Mouse (Mus musculus): ENCODE measurements around the gene Npas2. TPM values are rescaled to one million over a fixed set of nuclear protein-coding genes. Genes with fewer than 3 reads are reported as not detected.

The Npas2 gene
- total RNA-seq, 1 experiment from 2014 or later, result not detected

DNA sequence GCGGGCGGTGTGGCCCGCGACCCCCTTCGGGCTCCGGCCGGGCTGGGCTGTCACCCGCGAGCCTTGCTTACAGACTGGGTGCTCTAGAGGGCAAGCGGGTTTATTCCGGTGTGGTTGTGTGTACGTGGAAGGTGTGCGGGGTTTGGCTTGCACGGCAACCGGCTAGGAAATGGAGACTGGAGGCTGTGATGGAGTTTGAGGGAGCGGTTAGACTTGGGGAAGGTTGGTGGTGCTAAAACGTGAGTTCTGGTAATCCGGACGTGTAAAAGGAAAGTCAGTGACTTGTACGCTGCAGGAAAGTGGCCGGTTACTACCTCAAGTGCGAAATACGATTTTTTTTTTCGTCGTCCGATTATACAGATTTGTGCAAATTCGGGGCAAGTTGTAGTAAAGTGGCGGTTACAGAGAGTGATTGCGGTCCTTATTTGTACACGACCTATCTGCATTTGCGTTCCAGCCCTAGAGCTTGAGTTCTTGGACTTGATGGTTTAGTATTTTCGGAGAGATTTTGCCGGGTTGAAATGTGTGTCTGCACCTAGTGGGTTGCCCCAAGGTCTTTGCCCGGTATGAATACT is 174.8 kb downstream of the Npas2 start:
- no peak for ATAC-seq (replicated peaks; ENCODE audit: low read depth, poor library complexity, severe bottlenecking)

DNA sequence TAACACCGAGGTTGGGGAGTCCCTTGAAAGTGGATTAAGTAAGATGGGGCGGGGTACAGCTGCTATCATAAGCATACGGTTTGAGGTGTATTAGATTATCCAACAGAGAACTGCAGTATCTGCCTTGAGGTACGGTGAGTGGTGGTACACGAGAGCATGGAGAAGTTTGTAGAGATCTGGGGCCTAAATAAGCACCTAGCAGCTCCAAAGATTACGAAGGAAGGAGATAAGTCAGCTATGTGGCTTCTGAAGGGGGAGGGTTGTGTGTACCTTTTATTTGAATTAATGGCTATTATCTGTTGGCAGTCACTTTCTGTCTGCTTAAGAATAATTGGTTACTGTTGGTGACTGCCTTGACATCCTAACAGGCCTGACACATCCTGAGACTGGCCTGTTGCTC is 176.9 kb downstream of the Npas2 start:
- no peak for ATAC-seq (replicated peaks; ENCODE audit: low read depth, poor library complexity, severe bottlenecking)

DNA sequence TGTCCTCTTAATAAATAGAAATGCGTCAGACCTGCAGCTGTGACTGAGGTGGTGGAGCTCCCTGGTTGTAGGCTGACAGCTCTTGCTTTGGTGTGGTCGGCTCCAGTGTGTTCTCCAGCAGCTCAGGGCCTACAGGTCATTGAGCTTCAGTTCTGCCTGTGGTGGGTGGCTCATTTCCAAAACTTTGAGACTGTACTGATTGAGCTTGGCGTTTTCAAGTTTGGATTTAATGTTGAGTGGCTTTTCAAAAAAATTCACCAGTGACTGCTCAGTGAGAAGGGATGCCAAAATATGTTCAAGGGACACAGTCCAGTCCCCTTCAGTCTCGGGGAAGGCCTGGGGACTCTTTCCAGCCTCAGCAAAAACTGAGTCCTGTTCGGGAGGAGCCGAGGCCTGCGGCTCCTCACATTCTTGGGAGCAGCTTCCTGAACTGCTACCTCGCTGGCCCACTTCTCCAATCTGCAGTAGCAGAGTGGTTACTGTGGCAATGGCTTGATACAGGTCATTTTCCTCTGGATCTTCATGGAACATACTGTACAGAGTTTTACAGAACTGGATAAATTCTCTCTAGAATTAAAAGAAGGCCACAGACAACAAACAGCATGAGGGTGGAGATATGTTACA is 178.8 kb downstream of the Npas2 start:
- ATAC-seq (replicated peaks; ENCODE audit: low read depth, poor library complexity, severe bottlenecking), result no peak

DNA sequence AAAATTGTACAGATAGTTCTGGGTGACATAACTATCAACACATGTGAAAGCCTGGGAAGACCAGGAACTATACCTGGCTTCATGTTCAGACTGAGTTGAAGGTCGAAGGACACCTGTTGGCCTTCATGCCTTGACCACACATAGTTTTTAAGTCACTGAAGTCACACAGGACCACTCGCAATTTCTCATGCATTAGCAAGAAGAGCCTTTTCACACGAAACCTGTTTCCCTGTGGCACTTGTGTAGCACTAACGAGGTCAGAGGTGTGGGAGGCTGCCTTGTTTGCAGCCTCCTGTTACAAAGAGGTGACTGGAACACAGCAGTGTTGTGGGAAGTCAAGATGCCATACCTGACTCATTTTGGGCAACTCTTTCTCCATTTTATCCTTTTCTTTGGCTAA is 179.8 kb downstream of the Npas2 start:
- no peak for ATAC-seq (replicated peaks; ENCODE audit: low read depth, poor library complexity, severe bottlenecking)

DNA sequence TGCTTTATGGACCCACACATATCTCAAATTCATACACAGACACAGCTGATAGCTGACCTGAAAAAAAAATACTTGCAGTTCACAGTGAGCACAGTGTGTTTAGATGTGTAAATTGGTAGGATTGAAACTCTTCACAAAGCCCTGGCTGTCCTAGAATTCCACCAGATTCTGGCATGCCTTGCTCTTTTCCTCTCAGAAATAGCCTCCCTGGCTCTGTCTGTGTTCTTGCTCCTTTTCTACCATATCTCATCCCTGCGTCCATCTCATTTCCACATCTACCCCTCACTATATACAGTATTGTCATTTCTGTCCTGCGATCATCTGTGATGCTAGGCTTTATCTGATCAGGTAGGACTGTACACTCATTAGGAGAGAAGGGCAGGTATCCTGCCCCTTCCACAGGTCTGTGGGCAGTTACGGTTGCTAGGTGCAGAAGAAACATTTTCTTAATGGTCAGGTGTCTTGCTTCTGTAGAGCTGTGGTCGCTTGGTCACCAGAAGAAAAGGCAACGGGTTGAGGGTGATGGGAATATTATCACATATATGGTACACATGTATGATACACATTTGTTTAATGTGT is 180.8 kb downstream of the Npas2 start:
- no peak for ATAC-seq (replicated peaks; ENCODE audit: low read depth, poor library complexity, severe bottlenecking)

DNA sequence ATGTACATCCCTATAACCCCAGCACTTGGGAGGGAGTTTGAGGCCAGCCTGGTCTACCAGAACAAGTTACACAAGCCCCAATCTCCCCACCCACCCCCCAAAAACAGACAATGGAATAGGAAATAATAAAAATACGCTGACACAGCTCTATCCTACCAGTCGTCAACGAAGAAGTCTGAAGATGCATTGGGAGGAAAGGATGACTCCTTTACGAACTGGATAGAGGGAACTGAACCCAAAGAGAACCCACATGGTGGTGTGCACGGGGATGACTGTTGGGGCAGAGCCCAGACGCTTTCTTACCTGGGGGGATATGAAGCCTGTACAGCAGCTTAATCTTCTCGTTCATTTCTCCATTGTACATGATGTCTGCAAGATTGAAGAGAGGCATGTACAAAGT is 182.6 kb downstream of the Npas2 start:
- ATAC-seq (replicated peaks; ENCODE audit: low read depth, poor library complexity, severe bottlenecking), result no peak

DNA sequence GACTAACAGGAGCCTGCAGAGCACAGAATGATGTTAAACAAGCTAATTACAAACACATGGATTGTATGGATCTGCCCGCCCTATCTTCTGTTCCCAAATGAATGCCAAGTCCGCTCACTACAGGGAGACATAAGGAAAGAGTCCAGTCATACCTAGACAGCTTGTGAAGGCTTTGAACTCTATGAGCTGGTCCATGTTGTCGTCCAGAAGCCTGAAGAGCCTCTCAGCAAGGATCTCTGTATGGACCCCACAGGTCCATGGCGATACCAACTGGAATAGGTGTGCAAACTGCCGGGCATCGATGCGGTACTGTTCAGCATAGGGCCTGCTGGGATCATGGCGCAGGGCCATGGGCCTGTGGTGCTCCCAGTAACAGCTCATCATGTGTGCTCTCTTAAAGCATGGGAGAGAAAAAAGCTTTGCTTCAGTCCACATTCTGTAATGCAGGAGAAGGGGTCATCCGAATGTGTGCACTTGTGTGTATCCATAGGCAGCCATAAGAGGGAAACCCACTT is 183.3 kb downstream of the Npas2 start:
- ATAC-seq (replicated peaks; ENCODE audit: low read depth, poor library complexity, severe bottlenecking), result no peak

DNA sequence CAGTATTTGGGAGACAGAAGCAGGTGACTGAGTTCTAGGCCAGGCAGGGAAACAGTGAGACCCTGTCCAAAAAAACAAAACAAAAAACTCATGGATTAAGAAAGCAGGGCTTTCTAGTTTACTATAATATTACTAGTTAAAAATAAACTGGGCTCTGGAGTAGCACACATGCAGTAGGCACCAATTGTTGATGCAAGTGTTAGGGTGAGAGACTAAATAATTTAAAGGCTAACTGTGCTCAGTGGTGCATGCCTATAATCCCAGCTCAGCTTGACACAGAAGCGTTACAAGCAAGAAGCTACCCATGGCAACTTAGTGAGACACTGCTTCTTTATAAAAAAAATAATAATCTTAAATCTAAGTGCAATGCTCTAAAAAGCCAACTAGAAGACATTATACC is 185.0 kb downstream of the Npas2 start:
- ATAC-seq (replicated peaks; ENCODE audit: low read depth, poor library complexity, severe bottlenecking), result no peak

DNA sequence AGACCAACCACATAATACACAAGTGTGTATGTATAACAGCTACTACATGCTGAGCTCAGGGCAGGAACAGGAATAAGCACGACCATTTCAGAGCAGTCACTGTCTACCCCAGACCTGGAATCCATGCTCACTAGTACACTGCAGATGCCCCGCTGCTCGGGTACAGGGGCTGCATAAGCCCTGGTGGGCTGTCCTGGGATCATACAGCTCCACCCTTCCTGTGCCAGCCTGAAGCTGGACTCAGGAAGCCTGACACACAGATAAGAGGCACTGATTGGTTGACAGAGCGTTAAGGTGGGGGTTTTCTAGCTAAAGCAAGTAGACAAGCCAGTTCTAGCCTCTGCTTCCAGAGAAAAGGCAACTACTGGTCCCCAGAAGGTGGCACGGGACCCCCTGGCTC is 185.5 kb downstream of the Npas2 start:
- ATAC-seq (replicated peaks; ENCODE audit: low read depth, poor library complexity, severe bottlenecking), result peak; percentile 55

DNA sequence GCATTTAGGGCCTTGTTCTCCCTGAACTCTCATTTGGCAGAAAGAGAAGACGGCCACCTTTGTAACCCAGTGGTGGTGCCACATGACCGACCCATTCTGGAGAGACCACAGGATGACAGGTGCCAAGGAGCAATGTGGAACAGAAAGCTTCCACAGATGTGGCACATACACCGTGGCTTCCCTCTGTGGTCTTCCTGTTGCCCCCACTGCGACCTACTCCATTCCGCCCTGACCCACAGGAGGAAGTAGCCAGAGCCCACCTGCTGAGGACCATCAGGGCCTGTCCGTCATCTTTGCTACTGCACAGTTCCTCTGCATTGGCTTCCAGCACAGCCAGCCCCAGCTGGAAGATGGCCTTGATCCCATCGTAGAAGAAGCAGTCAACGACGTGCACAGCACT is 187.5 kb downstream of the Npas2 start:
- ATAC-seq (replicated peaks; ENCODE audit: low read depth, poor library complexity, severe bottlenecking), result peak; percentile 49

DNA sequence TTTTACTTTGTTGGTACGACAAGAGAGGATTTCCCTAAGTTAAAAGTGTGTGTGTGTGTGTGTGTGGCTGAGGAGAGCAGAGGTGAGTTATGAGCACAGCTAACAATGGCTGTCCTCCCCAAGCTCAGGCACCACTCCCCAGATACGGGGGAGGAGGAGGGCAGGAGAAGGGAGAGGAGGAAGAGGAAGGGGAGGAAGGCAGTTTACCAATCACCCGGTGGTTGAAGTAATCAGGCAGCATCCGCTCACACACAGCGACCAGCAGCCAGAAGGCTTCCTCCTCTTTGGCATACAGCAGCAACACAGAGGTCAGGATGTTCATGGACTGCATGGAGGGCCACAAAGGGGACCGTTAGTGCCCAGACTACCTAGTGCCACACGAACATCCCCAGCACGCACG is 191.4 kb downstream of the Npas2 start:
- ATAC-seq (replicated peaks; ENCODE audit: low read depth, poor library complexity, severe bottlenecking), result 0 out of 2 replicates have a peak, but pooled peaks have one; percentile 33

DNA sequence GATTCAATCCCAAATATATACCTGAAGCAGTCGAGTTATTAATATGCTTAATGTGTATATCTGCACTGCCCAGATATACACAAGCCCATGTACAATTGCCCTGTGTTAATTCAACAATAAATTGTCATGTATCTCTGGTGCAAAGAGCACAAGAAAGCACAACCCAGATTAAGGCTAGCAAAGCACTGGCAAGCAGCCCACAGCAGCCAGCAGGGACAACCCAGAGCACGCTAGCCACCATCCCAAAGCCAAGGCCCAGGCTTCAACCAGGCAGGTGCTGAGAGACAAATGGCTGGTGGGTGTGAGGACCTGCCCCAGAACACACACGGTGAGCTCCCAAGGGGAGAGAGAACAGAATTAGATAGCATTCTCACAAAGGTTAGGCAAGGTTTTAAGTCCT is 192.9 kb downstream of the Npas2 start:
- no peak for ATAC-seq (replicated peaks; ENCODE audit: low read depth, poor library complexity, severe bottlenecking)

DNA sequence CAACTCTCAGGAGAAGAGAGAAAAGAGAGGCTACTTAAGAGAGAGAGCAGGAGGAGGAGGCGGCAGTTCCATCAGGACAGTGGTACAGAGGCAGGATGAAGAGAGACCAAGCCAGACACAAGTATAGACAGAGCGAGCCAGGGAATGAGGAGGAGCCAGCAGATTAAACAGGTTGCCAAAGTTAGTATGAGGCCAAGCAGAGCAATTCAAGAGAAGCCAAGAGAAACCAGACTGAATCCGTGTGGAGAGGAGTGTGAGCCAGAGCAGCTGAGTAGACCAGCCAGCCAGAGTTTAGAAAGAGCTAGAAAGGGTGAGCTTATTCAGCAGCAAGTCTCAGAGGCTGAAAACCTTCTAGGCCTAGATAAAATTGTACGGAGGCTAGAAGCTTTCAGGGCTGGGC is 194.0 kb downstream of the Npas2 start:
- no peak for ATAC-seq (replicated peaks; ENCODE audit: low read depth, poor library complexity, severe bottlenecking)

DNA sequence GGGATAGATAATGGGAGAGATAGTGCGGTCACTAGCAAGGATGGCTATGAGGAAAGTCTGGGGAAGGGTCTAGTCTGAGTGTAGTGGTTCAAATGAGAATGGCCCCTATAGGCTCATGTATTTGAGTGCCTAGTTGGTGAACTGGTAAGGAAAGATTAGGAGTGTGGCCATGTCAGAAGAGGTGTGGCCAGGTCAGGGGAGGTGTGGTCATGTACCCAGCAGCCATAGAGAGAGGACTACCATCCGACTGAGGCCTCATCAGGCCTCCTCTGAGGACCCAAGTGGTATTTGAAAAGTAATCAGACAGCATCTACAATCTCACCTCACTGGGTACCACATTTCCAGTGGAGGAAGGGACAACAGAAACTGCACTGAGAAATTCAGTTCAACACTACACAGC is 194.6 kb downstream of the Npas2 start:
- no peak for ATAC-seq (replicated peaks; ENCODE audit: low read depth, poor library complexity, severe bottlenecking)

DNA sequence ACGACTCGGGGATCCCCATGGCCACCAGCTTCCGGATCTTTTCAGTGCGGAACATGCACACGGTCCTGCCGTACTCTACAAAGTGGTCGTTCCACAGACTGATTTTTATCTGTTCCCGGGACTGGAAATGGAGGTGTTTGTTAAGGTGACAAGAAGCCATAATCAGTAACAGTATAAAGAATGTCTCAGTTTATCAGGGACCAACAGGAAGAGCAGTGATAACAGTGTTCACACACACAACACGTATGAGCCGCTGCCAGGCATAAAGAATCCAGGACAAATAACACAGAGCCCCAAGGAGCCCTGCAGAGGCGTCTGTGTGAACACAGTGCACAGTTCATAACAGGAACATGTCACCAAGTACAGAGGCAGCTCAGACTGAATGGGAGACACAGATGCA is 195.8 kb downstream of the Npas2 start:
- no peak for ATAC-seq (replicated peaks; ENCODE audit: low read depth, poor library complexity, severe bottlenecking)

DNA sequence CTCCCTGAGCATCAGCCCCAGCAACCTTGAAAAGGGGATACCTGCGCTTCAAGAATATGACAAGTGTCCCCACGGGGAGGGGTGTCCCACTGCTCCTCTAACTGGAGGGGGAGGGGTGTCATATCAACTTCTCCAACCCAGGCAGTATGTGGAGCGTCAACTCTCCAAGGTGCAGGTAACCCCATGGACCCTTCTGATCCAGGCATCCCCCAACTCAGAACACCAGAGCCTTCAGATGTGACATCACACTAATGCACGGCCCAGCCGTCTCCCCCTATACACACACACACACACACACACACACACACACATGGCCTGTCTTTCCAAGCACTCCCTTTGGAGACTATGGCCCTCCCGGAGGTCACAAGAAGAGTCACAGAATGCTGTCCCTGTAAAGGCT is 198.1 kb downstream of the Npas2 start:
- ATAC-seq (replicated peaks; ENCODE audit: low read depth, poor library complexity, severe bottlenecking), result no peak

DNA sequence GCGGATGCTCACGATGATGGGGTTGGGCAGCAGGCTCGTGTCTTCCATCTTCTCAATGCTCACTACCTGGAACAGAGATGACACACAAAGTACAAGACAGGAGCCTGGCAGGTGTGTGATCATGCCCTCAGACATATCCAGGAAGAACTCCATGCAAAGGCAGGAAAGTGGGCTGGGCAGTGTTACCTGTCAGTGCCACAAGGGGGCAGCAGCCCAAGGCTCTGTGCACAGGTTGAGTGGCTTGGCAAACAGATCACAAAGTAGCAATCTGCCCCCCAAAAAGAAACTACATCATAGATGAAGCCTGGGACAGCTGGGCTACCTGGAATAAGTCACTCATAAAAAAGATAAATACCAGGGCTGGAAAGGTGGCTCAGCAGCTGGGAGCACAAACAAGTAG is 198.7 kb downstream of the Npas2 start:
- peak; percentile 42; the same call in 1 of the 2 replicates for ATAC-seq (replicated peaks; ENCODE audit: low read depth, poor library complexity, severe bottlenecking)

DNA sequence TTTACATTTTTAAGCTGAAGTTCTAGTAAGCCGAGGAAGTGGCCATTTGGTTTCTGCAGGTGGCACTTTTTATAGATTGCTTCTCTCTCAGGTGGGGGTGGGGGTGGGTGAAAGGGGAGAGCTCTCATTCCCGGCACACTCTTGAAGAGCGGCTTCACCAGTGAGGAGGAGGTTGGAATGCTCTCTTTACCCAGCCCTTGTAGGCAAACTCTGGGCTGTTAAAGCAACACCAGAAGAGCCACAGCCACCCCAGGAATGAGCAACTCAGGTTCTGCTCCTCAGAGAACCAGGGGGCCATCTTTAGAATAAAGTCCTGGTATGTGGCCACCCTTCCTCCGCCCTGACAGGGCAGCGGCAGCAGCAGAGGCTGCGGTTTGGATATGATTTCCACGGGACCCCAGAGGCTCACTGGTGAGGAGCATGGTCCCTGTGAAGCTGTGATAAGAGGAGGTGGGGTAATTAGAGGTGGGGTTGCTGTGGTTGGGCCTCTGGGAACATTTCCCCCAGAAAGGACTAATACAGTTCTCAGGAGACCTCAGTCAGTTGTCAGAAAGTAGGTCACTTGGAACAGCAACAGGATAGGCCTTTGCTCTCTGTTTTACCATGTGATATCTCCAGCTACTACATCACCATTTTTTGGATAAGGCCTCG is 199.8 kb downstream of the Npas2 start:
- ATAC-seq (replicated peaks; ENCODE audit: low read depth, poor library complexity, severe bottlenecking), result peak; percentile 76

DNA sequence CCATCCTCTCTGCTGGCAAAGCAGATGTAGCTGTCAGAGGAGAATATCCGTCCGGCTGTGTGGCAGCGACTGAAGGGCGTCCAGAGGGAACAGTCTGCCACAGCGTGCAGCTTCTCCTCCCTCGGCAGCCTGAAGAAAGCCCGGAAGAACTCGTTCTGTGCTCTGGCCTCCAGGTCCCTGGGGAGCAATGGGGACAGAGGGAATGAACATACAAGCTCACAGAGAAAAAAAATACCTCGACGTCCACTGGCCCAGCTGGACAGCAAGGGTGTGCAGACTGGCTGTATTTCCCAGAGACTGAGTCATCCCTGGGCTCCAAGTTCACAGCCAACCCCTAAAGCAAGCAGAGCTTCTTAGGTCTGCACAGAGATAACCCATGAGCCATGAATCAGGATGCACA is 200.6 kb downstream of the Npas2 start:
- ATAC-seq (replicated peaks; ENCODE audit: low read depth, poor library complexity, severe bottlenecking), result no peak

DNA sequence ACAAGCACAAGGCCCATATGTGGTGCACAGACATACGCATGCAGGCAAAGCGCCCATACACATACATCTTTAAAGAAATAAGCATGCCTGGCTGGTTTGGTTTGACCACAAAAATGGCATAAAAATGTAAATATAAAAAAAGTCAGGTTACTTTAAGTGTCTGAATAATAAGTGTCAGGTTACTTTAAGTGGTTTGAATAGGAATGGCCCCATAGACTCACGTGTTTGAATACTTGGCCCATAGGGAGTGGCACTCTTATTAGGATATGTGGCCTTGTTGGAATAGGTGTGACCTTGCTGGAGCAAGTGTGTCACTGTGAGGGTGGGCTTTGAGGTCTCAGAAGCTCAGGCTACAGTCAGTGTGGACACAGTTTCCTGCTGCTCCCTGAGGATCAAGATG is 201.1 kb downstream of the Npas2 start:
- no peak for ATAC-seq (replicated peaks; ENCODE audit: low read depth, poor library complexity, severe bottlenecking)

DNA sequence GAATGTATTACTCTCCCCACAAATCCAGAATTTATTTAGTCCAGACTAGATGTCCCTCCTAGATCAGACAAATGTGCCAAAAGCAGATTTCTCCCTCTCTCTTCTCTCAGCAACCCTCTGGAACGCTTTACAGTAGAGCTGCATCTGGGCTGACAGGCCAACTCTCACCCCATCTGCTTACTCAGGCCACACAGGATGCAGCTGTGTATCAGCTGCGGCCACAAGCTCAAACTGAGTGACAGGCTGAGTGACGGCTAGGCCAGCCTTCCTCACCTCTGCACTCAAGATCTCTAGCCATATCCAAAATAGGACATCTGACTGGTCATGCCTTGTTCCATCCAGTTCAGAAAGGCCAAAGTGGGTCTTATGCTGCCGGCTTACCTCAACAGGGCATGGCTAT is 202.8 kb downstream of the Npas2 start:
- peak; percentile 85 for ATAC-seq (replicated peaks; ENCODE audit: low read depth, poor library complexity, severe bottlenecking)
